Mouse (Mus musculus): Measurements from ENCODE around the gene Uvrag. TPM values are rescaled to one million over a fixed set of nuclear protein-coding genes. Genes with fewer than 3 reads are reported as not detected.

Gene Uvrag
- total and polyA plus RNA-seq, 3 experiments, result 13.1 to 29.9 (median 23.3) TPM

- DNase-seq (ENCODE audit: low spot score), result no peak
- ATAC-seq (ENCODE audit: extremely low read depth, insufficient number of reproducible peaks, low FRiP score, poor library complexity, severe bottlenecking), result no peak
- Histone ChIP-seq H3K4me3 (ENCODE audit: low read depth, low read length) (no peak overlapping the region), H3K4me1 (ENCODE audit: insufficient read depth, low read depth, low read length) (no peaks in the 10 kb centered on the region), H3K36me3 (replicated peaks) (no peaks in the 10 kb centered on the region), H3K27me3 (ENCODE audit: insufficient read depth, low read length) (peaks cover 17% of the 10 kb centered on the region), H3K9me3 (replicated peaks) (no peaks in the 10 kb centered on the region)
- TF ChIP-seq TAL1 (conservative IDR thresholded peaks at IDR 0.05; ENCODE audit: low read depth, low read length) (no peak), GATA2 (IDR thresholded peaks at IDR 0.05; ENCODE audit: borderline replicate concordance, low read depth, low read length) (no peak), CTCF (IDR thresholded peaks at IDR 0.05; ENCODE audit: low read depth, low read length) (no peak), POLR2AphosphoS5 (IDR thresholded peaks at IDR 0.05; ENCODE audit: insufficient replicate concordance, low read depth, low read length) (no peak), GATA1 (IDR thresholded peaks at IDR 0.05; ENCODE audit: borderline replicate concordance, low read length) (no peak)
These were observed 285.6 kb downstream of the Uvrag start for GRCm38 (mm10) chr7:98855388-98855787.

GRCm38 (mm10) chr7:98853806-98854205 is 287.1 kb downstream of the Uvrag start:
- H3K4me1 ChIP-seq (ENCODE audit: insufficient read depth, low read depth, low read length), result no peaks in the 10 kb centered on the region
- ATAC-seq (ENCODE audit: extremely low read depth, insufficient number of reproducible peaks, low FRiP score, poor library complexity, severe bottlenecking), result no peak

GRCm38 (mm10) chr7:98852950-98853650 is 287.8 kb downstream of the Uvrag start:
- peaks cover 16% of the 10 kb centered on the region for H3K27me3 ChIP-seq (ENCODE audit: insufficient read depth, low read length)

More at GRCm38 (mm10) chr7:98853806-98854205, 287.1 kb downstream of the Uvrag start:
- no peaks in the 10 kb centered on the region for H3K36me3 ChIP-seq (replicated peaks)
- no peak overlapping the region for H3K4me3 ChIP-seq (ENCODE audit: low read depth, low read length)
- TF ChIP-seq GATA2 (IDR thresholded peaks at IDR 0.05; ENCODE audit: borderline replicate concordance, low read depth, low read length) (no peak), POLR2AphosphoS5 (IDR thresholded peaks at IDR 0.05; ENCODE audit: insufficient replicate concordance, low read depth, low read length) (no peak)
- DNase-seq (ENCODE audit: low spot score), result no peak
- peaks cover 13% of the 10 kb centered on the region for H3K27me3 ChIP-seq (ENCODE audit: insufficient read depth, low read length)
- no peaks in the 10 kb centered on the region for H3K9me3 ChIP-seq (replicated peaks)

GRCm38 (mm10) chr7:98851220-98851619 is 289.7 kb downstream of the Uvrag start:
- Histone ChIP-seq H3K27me3 (ENCODE audit: insufficient read depth, low read length) (peaks cover 16% of the 10 kb centered on the region), H3K36me3 (replicated peaks) (no peaks in the 10 kb centered on the region), H3K4me3 (ENCODE audit: low read depth, low read length) (no peak overlapping the region), H3K4me1 (ENCODE audit: insufficient read depth, low read depth, low read length) (no peaks in the 10 kb centered on the region), H3K9me3 (replicated peaks) (no peaks in the 10 kb centered on the region)
- no peak for ATAC-seq (ENCODE audit: extremely low read depth, insufficient number of reproducible peaks, low FRiP score, poor library complexity, severe bottlenecking)
- TF ChIP-seq POLR2AphosphoS5 (IDR thresholded peaks at IDR 0.05; ENCODE audit: insufficient replicate concordance, low read depth, low read length) (no peak), GATA1 (IDR thresholded peaks at IDR 0.05; ENCODE audit: borderline replicate concordance, low read length) (no peak), TAL1 (conservative IDR thresholded peaks at IDR 0.05; ENCODE audit: low read depth, low read length) (no peak), CTCF (IDR thresholded peaks at IDR 0.05; ENCODE audit: low read depth, low read length) (no peak), GATA2 (IDR thresholded peaks at IDR 0.05; ENCODE audit: borderline replicate concordance, low read depth, low read length) (no peak)
- no peak for DNase-seq (ENCODE audit: low spot score)

More at GRCm38 (mm10) chr7:98852950-98853650, 287.8 kb downstream of the Uvrag start:
- DNase-seq (ENCODE audit: low spot score) (no peak), ATAC-seq (ENCODE audit: extremely low read depth, insufficient number of reproducible peaks, low FRiP score, poor library complexity, severe bottlenecking) (no peak)
- Histone ChIP-seq H3K9me3 (replicated peaks) (no peaks in the 10 kb centered on the region), H3K4me3 (ENCODE audit: low read depth, low read length) (no peak overlapping the region), H3K36me3 (replicated peaks) (no peaks in the 10 kb centered on the region), H3K4me1 (ENCODE audit: insufficient read depth, low read depth, low read length) (no peaks in the 10 kb centered on the region)
- TF ChIP-seq POLR2AphosphoS5 (IDR thresholded peaks at IDR 0.05; ENCODE audit: insufficient replicate concordance, low read depth, low read length), result no peak
- no peak for TF ChIP-seq GATA1 (IDR thresholded peaks at IDR 0.05; ENCODE audit: borderline replicate concordance, low read length)
- no peak for TF ChIP-seq CTCF (IDR thresholded peaks at IDR 0.05; ENCODE audit: low read depth, low read length)
- no peak for TF ChIP-seq TAL1 (conservative IDR thresholded peaks at IDR 0.05; ENCODE audit: low read depth, low read length)
- no peak for TF ChIP-seq GATA2 (IDR thresholded peaks at IDR 0.05; ENCODE audit: borderline replicate concordance, low read depth, low read length)

- DNase-seq (ENCODE audit: low spot score) (no peak), ATAC-seq (ENCODE audit: extremely low read depth, insufficient number of reproducible peaks, low FRiP score, poor library complexity, severe bottlenecking) (no peak)
- Histone ChIP-seq H3K9me3 (replicated peaks) (no peaks in the 10 kb centered on the region), H3K4me1 (ENCODE audit: insufficient read depth, low read depth, low read length) (no peaks in the 10 kb centered on the region), H3K4me3 (ENCODE audit: low read depth, low read length) (no peak overlapping the region), H3K27me3 (ENCODE audit: insufficient read depth, low read length) (peaks cover 16% of the 10 kb centered on the region), H3K36me3 (replicated peaks) (no peaks in the 10 kb centered on the region)
- TF ChIP-seq TAL1 (conservative IDR thresholded peaks at IDR 0.05; ENCODE audit: low read depth, low read length) (no peak), CTCF (IDR thresholded peaks at IDR 0.05; ENCODE audit: low read depth, low read length) (no peak), POLR2AphosphoS5 (IDR thresholded peaks at IDR 0.05; ENCODE audit: insufficient replicate concordance, low read depth, low read length) (no peak), GATA2 (IDR thresholded peaks at IDR 0.05; ENCODE audit: borderline replicate concordance, low read depth, low read length) (no peak), GATA1 (IDR thresholded peaks at IDR 0.05; ENCODE audit: borderline replicate concordance, low read length) (no peak)
These were observed 290.6 kb downstream of the Uvrag start for GRCm38 (mm10) chr7:98850388-98850787.

GRCm38 (mm10) chr7:98848899-98849640 is 291.9 kb downstream of the Uvrag start:
- no peak for ATAC-seq (ENCODE audit: extremely low read depth, insufficient number of reproducible peaks, low FRiP score, poor library complexity, severe bottlenecking)
- peaks cover 17% of the 10 kb centered on the region for H3K27me3 ChIP-seq (ENCODE audit: insufficient read depth, low read length)

More at GRCm38 (mm10) chr7:98848899-98849640, 291.9 kb downstream of the Uvrag start:
- TF ChIP-seq POLR2AphosphoS5 (IDR thresholded peaks at IDR 0.05; ENCODE audit: insufficient replicate concordance, low read depth, low read length) (no peak), CTCF (IDR thresholded peaks at IDR 0.05; ENCODE audit: low read depth, low read length) (no peak), GATA2 (IDR thresholded peaks at IDR 0.05; ENCODE audit: borderline replicate concordance, low read depth, low read length) (no peak)
- H3K36me3 ChIP-seq (replicated peaks), result no peaks in the 10 kb centered on the region
- no peaks in the 10 kb centered on the region for H3K4me1 ChIP-seq (ENCODE audit: insufficient read depth, low read depth, low read length)
- DNase-seq (ENCODE audit: low spot score), result no peak
- no peak overlapping the region for H3K4me3 ChIP-seq (ENCODE audit: low read depth, low read length)
- H3K9me3 ChIP-seq (replicated peaks), result no peaks in the 10 kb centered on the region

All from G1E (cell line).